Mouse (Mus musculus) 416B (cell line): ENCODE results near the gene Padi6.

Experiments used
- DNase-seq: peaks from one replicate; pipeline ENCODE4 v3.0.0; 2011; ENCODE audit warnings: low read depth

Padi6 gene

DNA sequence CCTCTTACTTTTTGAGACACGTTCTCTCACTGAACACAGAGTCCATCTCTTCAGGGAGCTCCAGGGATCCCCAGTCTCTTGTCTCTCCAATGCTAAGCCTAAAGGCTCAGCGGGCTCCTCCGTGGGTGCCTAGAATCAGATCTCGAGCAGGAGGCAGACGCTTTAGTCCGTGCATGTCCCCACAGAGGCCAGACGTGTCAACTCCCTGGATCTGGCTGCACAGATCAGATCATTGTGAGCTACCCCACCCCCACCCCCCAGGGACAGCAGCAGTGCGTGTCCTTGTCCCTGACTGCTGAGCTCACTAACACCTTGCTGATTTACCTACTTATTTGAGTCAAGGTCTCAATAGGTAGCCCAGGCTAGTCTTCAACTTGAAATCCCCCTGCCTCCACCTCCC, 58.8 kb downstream of the Padi6 start:
- peak; percentile 22 for DNase-seq

- DNase-seq: peak; percentile 60
Observed at GRCm38 (mm10) chr4:140680731-140681397, 61.6 kb downstream of the Padi6 start.

- DNase-seq: peak; percentile 93
Observed at GRCm38 (mm10) chr4:140679723-140680380, 62.6 kb downstream of the Padi6 start.

DNA sequence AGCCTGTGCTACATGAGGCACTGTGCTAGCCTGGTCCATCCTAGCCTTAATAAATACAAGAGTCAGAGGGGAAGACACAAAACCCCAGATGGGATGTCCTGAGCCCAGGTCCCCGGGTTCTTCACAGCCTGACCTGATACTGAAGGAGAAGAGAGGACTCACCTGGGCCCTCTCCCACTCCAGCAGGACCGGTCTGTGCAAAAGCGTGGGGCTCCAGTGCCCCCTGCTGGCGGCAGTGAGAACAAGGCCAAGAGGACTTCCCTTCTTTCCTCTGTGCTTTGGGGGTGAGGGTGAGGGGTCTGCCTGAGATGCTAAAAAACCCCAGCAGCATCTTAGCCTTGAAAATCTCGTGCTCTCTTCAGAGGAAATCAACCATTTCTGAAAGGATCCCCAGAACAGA, 63.4 kb downstream of the Padi6 start:
- DNase-seq: peak; percentile 61
